Mouse (Mus musculus) E14TG2a.4 (cell line): ENCODE results near the gene Afmid.

Experiments used
- CTCF ChIP-seq: conservative IDR thresholded peaks from 2 replicates; pipeline ENCODE4 v1.5.1; 2014; ENCODE audit warnings: low read length
- NANOG ChIP-seq: IDR thresholded peaks from 2 replicates; pipeline ENCODE4 v1.6.1; 2014; ENCODE audit warnings: borderline replicate concordance, low read length, mixed read lengths
- POU5F1 ChIP-seq: IDR thresholded peaks from 2 replicates; pipeline ENCODE4 v1.6.1; 2014; ENCODE audit warnings: low read length, borderline replicate concordance

DNA sequence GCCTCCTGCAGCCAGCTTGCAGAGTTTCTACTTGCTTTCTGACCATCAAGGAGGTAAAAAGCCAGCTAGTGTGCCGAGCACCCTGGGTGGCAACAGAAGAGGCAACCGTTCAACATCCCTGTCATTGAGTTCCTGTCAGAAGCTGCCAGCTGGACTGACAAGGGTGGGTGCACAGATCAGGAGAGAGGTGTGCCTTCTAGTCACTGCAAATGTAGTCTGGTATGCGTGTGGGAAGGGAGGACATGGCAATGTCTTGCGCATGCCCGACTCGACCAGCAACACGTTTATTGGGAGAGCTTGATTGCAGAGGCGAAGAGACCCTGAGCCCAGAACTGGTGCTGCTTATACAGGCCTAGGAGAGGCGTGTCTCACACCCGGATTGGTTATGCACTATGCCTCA is 31.7 kb downstream of the Afmid start:
- no peak for TF ChIP-seq CTCF
- no peak for TF ChIP-seq POU5F1
- TF ChIP-seq NANOG, result no peak
